Mouse (Mus musculus) lung, adult 2 months (tissue): ENCODE measurements at regions not wholly inside any gene's neighbourhood (a gene's known extent, or its start where the extent isn't known, plus 50 kb on each side); places are given as distances from the start of the nearest gene placed in this dataset.

Experiments
- CTCF ChIP-seq: fragments of 200-500 bp; IDR thresholded peaks from 2 replicates; pipeline ENCODE4 v1.5.1; 2011; ENCODE audit warnings: mild to moderate bottlenecking, low read length, control low read depth; ENCODE audit not compliant: insufficient read depth
- POLR2A ChIP-seq: fragments of 200-500 bp; IDR thresholded peaks from 2 replicates; pipeline ENCODE4 v1.6.1; 2011; ENCODE audit warnings: low read depth, mild to moderate bottlenecking, control low read depth, low read length, borderline replicate concordance; ENCODE audit errors: extremely low read depth

- no peak for TF ChIP-seq CTCF
- no peak for TF ChIP-seq POLR2A
Observed at GRCm38 (mm10) chr4:142439450-142440183, 200.4 kb upstream of the Kazn start.
